Mouse (Mus musculus): ENCODE data around the gene Nrbp1. TPM values are rescaled to one million over a fixed set of nuclear protein-coding genes. Genes with fewer than 3 reads are reported as not detected.
"Not testable (repeated sequence)": the region's sequence is repeated elsewhere in the genome, so short reads cannot be mapped to it uniquely, and the experiment has no call there.

The Nrbp1 gene
- polyA plus RNA-seq, 1 experiment: 105 TPM

DNA sequence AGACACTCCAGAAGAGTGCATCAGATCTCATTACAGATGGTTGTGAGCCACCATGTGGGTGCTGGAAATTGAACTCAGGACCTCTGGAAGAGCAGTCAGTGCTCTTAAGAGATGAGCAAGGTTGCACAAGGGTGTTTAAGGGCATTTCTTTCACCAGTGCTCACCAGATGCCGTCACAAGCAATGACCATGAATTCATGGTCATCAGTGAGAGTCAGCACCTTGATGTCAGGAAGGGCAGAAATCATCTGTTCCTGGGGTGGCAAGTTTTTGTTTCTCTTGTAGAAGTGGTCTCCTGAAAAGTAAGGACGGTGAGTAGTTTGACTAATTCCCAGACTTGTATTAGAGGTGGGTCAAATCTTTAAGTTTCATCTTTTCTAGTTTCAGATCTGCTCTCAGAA, 36.8 kb upstream of the Nrbp1 start:
- TF ChIP-seq CTCF (IDR thresholded peaks at IDR 0.05; ENCODE audit: extremely low read depth, insufficient read depth, low read length) (no peak), POLR2A (IDR thresholded peaks at IDR 0.05; ENCODE audit: extremely low read depth, insufficient read depth, low read length) (no peak)
- Histone ChIP-seq H3K27ac (ENCODE audit: insufficient read depth, low read length) (no peak overlapping the region), H3K4me1 (ENCODE audit: control insufficient read depth, insufficient read depth, low read length) (no peaks in the 10 kb centered on the region), H3K4me3 (ENCODE audit: insufficient read depth, low read length) (no peak overlapping the region)

- H3K4me3 ChIP-seq (ENCODE audit: insufficient read depth, low read length): no peak overlapping the region
- no peaks in the 10 kb centered on the region for H3K4me1 ChIP-seq (ENCODE audit: control insufficient read depth, insufficient read depth, low read length)
- H3K27ac ChIP-seq (ENCODE audit: insufficient read depth, low read length): no peak overlapping the region
- TF ChIP-seq CTCF (IDR thresholded peaks at IDR 0.05; ENCODE audit: extremely low read depth, insufficient read depth, low read length) (no peak), POLR2A (IDR thresholded peaks at IDR 0.05; ENCODE audit: extremely low read depth, insufficient read depth, low read length) (no peak)
Observed at GRCm38 (mm10) chr5:31204421-31204820, 36.2 kb upstream of the Nrbp1 start.

GRCm38 (mm10) chr5:31216554-31216953, 24.1 kb upstream of the Nrbp1 start:
- H3K4me1 ChIP-seq (ENCODE audit: control insufficient read depth, insufficient read depth, low read length); H3K27ac ChIP-seq (ENCODE audit: insufficient read depth, low read length); H3K4me3 ChIP-seq (ENCODE audit: insufficient read depth, low read length): not testable (repeated sequence)

- Histone ChIP-seq H3K4me3 (ENCODE audit: insufficient read depth, low read length) (no peak overlapping the region), H3K4me1 (ENCODE audit: control insufficient read depth, insufficient read depth, low read length) (0 out of 2 replicates have a peak, but pooled peaks cover 1% of the 10 kb centered on the region), H3K27ac (ENCODE audit: insufficient read depth, low read length) (no peak overlapping the region)
- TF ChIP-seq CTCF (IDR thresholded peaks at IDR 0.05; ENCODE audit: extremely low read depth, insufficient read depth, low read length) (no peak), POLR2A (IDR thresholded peaks at IDR 0.05; ENCODE audit: extremely low read depth, insufficient read depth, low read length) (no peak)
Observed at GRCm38 (mm10) chr5:31218294-31218693, 22.4 kb upstream of the Nrbp1 start.

- Histone ChIP-seq H3K4me1 (ENCODE audit: control insufficient read depth, insufficient read depth, low read length) (0 out of 2 replicates have a peak, but pooled peaks cover 1% of the 10 kb centered on the region), H3K27ac (ENCODE audit: insufficient read depth, low read length) (no peak overlapping the region), H3K4me3 (ENCODE audit: insufficient read depth, low read length) (peak overlapping the region; percentile 76; the same call in 1 of the 2 replicates)
- TF ChIP-seq CTCF (IDR thresholded peaks at IDR 0.05; ENCODE audit: extremely low read depth, insufficient read depth, low read length) (no peak), POLR2A (IDR thresholded peaks at IDR 0.05; ENCODE audit: extremely low read depth, insufficient read depth, low read length) (no peak)
Observed at GRCm38 (mm10) chr5:31219070-31219469, 21.6 kb upstream of the Nrbp1 start.

GRCm38 (mm10) chr5:31219474-31219873, 21.2 kb upstream of the Nrbp1 start:
- Histone ChIP-seq H3K4me3 (ENCODE audit: insufficient read depth, low read length) (peak overlapping the region; percentile 76), H3K27ac (ENCODE audit: insufficient read depth, low read length) (no peak overlapping the region), H3K4me1 (ENCODE audit: control insufficient read depth, insufficient read depth, low read length) (0 out of 2 replicates have a peak, but pooled peaks cover 1% of the 10 kb centered on the region)
- no peak for TF ChIP-seq POLR2A (IDR thresholded peaks at IDR 0.05; ENCODE audit: extremely low read depth, insufficient read depth, low read length)
- TF ChIP-seq CTCF (IDR thresholded peaks at IDR 0.05; ENCODE audit: extremely low read depth, insufficient read depth, low read length): no peak

DNA sequence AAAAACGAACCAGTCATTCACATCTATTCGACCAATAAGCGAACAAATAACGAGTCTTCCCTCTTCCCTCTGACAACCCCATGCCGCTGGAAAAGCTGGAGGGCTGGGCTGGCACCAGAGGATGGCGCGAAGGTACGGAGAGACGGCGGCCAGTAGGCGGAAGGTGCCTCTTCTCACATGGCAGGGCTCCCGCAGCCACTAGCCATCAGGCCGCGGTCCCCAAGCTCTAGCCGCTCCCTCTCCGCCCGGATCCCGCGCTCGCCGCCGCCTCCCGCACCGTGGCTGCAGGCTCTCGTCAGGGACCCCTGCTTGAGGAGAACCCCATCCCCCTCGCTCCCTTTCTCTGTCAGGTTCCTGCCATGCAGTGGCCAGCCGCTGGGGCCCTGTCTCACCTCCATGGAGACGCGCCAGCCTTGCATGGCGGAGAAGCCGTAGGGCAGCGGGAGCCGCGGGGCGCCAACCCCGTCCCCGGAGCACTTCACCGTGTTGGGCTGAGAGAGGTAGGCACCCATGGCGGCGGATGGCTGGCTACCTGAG, 20.7 kb upstream of the Nrbp1 start:
- TF ChIP-seq CTCF (IDR thresholded peaks at IDR 0.05; ENCODE audit: extremely low read depth, insufficient read depth, low read length) (no peak), POLR2A (IDR thresholded peaks at IDR 0.05; ENCODE audit: extremely low read depth, insufficient read depth, low read length) (no peak; the same call in 1 of the 2 replicates)
- Histone ChIP-seq H3K4me1 (ENCODE audit: control insufficient read depth, insufficient read depth, low read length) (0 out of 2 replicates have a peak, but pooled peaks cover 1% of the 10 kb centered on the region), H3K4me3 (ENCODE audit: insufficient read depth, low read length) (peak overlapping the region; percentile 76), H3K27ac (ENCODE audit: insufficient read depth, low read length) (peak overlapping the region; percentile 88)

DNA sequence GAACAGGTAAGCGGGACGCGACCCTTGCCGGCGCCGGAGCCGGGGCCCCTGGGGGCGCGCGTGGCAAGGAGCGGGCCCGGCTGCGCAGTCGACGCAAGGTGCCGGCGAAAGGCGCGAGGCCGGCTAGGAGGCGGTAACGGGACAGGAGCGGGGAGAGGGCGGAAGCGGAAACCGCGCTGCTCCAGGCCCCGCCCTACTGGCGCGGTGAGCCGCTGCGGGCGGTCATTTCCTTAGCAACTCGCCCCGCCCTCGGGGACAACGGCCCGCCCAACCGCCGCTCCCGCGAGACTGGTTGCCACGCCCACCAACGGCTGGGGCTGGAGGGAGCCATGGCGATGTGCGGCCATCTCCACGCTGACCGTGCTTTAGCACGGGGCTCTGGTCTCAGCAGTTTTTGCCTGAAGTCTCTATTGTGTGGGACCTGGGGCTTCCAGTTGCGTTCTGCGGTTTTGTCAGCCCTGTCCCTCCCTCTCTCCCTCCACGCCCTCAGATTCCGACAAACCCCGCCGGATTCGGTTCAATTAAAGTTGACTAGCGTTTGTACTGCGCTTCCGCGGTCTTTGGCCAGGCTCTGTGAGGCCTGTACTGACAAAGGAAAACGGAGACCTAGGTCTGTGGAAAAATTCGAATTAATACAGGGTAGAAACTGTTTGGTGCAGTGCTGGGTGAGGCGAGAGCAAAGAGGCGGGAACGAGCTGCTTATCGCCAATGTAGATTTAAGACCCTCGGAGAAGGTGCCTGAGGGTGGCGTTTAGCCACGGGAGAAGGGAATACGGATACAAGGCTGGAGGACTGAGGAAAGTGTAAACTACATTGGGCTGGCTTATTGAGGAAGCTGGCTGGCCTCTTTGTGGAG, 20.0 kb upstream of the Nrbp1 start, which contains the start of gene Ppm1g:
TSS of gene Ppm1g (minus strand) at position 240 of the 856 bp plus-strand sequence.
- TF ChIP-seq CTCF (IDR thresholded peaks at IDR 0.05; ENCODE audit: extremely low read depth, insufficient read depth, low read length) (no peak), POLR2A (IDR thresholded peaks at IDR 0.05; ENCODE audit: extremely low read depth, insufficient read depth, low read length) (peak; percentile 96)
- Histone ChIP-seq H3K4me1 (ENCODE audit: control insufficient read depth, insufficient read depth, low read length) (0 out of 2 replicates have a peak, but pooled peaks cover 1% of the 10 kb centered on the region), H3K27ac (ENCODE audit: insufficient read depth, low read length) (peak within 1 kb of the TSS; percentile 88), H3K4me3 (ENCODE audit: insufficient read depth, low read length) (peak within 1 kb of the TSS; percentile 76)

- Histone ChIP-seq H3K4me3 (ENCODE audit: insufficient read depth, low read length) (peak overlapping the region; percentile 76), H3K4me1 (ENCODE audit: control insufficient read depth, insufficient read depth, low read length) (0 out of 2 replicates have a peak, but pooled peaks cover 1% of the 10 kb centered on the region), H3K27ac (ENCODE audit: insufficient read depth, low read length) (peak overlapping the region; percentile 4)
- TF ChIP-seq POLR2A (IDR thresholded peaks at IDR 0.05; ENCODE audit: extremely low read depth, insufficient read depth, low read length) (no peak), CTCF (IDR thresholded peaks at IDR 0.05; ENCODE audit: extremely low read depth, insufficient read depth, low read length) (peak; percentile 29; the same call in 1 of the 2 replicates)
Observed at GRCm38 (mm10) chr5:31221304-31221945, 19.2 kb upstream of the Nrbp1 start.
